Mouse (Mus musculus): ENCODE data around the gene Rab37. TPM values are rescaled to one million over a fixed set of nuclear protein-coding genes. Genes with fewer than 3 reads are reported as not detected.

The Rab37 gene
- total RNA-seq, 1 experiment from 2014 or later, result 9.7 TPM

- peak; percentile 58; the same call in 1 of the 2 replicates for ATAC-seq (ENCODE audit: extremely low read depth, insufficient number of reproducible peaks, low FRiP score, poor library complexity, severe bottlenecking)
Observed at GRCm38 (mm10) chr11:115083376-115084139, 7.7 kb upstream of the Rab37 start.

GRCm38 (mm10) chr11:115084595-115084994 lies 6.6 kb upstream of the Rab37 start:
- ATAC-seq (ENCODE audit: extremely low read depth, insufficient number of reproducible peaks, low FRiP score, poor library complexity, severe bottlenecking), result no peak

- no peak for ATAC-seq (ENCODE audit: extremely low read depth, insufficient number of reproducible peaks, low FRiP score, poor library complexity, severe bottlenecking)
Observed at GRCm38 (mm10) chr11:115085064-115085463, 6.2 kb upstream of the Rab37 start.

- no peak for ATAC-seq (ENCODE audit: extremely low read depth, insufficient number of reproducible peaks, low FRiP score, poor library complexity, severe bottlenecking)
Observed at GRCm38 (mm10) chr11:115086213-115086612, 5.0 kb upstream of the Rab37 start.

- ATAC-seq (ENCODE audit: extremely low read depth, insufficient number of reproducible peaks, low FRiP score, poor library complexity, severe bottlenecking), result no peak
Observed at GRCm38 (mm10) chr11:115089853-115090252, 1.4 kb upstream of the Rab37 start.

GRCm38 (mm10) chr11:115092140-115092539 lies 909 bp downstream of the Rab37 start:
- no peak for ATAC-seq (ENCODE audit: extremely low read depth, insufficient number of reproducible peaks, low FRiP score, poor library complexity, severe bottlenecking)

- no peak for ATAC-seq (ENCODE audit: extremely low read depth, insufficient number of reproducible peaks, low FRiP score, poor library complexity, severe bottlenecking)
Observed at GRCm38 (mm10) chr11:115098203-115098932, 7.1 kb downstream of the Rab37 start.

- no peak for ATAC-seq (ENCODE audit: extremely low read depth, insufficient number of reproducible peaks, low FRiP score, poor library complexity, severe bottlenecking)
Observed at GRCm38 (mm10) chr11:115099241-115099840, 8.1 kb downstream of the Rab37 start.

- no peak for ATAC-seq (ENCODE audit: extremely low read depth, insufficient number of reproducible peaks, low FRiP score, poor library complexity, severe bottlenecking)
Observed at GRCm38 (mm10) chr11:115100032-115100621, 8.9 kb downstream of the Rab37 start.

- ATAC-seq (ENCODE audit: extremely low read depth, insufficient number of reproducible peaks, low FRiP score, poor library complexity, severe bottlenecking), result no peak
Observed at GRCm38 (mm10) chr11:115100741-115101140, 9.5 kb downstream of the Rab37 start.

GRCm38 (mm10) chr11:115101615-115102051 lies 10.4 kb downstream of the Rab37 start:
- no peak for ATAC-seq (ENCODE audit: extremely low read depth, insufficient number of reproducible peaks, low FRiP score, poor library complexity, severe bottlenecking)

GRCm38 (mm10) chr11:115102116-115102515 lies 10.9 kb downstream of the Rab37 start:
- no peak for ATAC-seq (ENCODE audit: extremely low read depth, insufficient number of reproducible peaks, low FRiP score, poor library complexity, severe bottlenecking)

- no peak for ATAC-seq (ENCODE audit: extremely low read depth, insufficient number of reproducible peaks, low FRiP score, poor library complexity, severe bottlenecking)
Observed at GRCm38 (mm10) chr11:115103470-115104413, 12.5 kb downstream of the Rab37 start.

GRCm38 (mm10) chr11:115104769-115105563 lies 13.7 kb downstream of the Rab37 start:
- no peak for ATAC-seq (ENCODE audit: extremely low read depth, insufficient number of reproducible peaks, low FRiP score, poor library complexity, severe bottlenecking)

- no peak for ATAC-seq (ENCODE audit: extremely low read depth, insufficient number of reproducible peaks, low FRiP score, poor library complexity, severe bottlenecking)
Observed at GRCm38 (mm10) chr11:115106638-115107037, 15.4 kb downstream of the Rab37 start.

GRCm38 (mm10) chr11:115107403-115107916 lies 16.2 kb downstream of the Rab37 start:
- ATAC-seq (ENCODE audit: extremely low read depth, insufficient number of reproducible peaks, low FRiP score, poor library complexity, severe bottlenecking), result no peak

GRCm38 (mm10) chr11:115108176-115108575 lies 16.9 kb downstream of the Rab37 start:
- ATAC-seq (ENCODE audit: extremely low read depth, insufficient number of reproducible peaks, low FRiP score, poor library complexity, severe bottlenecking), result no peak
